Mouse (Mus musculus): Measurements from ENCODE around the gene Six5.
A peak's percentile ranks its signal among the peaks of the same experiment; 100 is the strongest.
"Not testable (repeated sequence)": the region's sequence is repeated elsewhere in the genome, so short reads cannot be mapped to it uniquely, and the experiment has no call there.

The Six5 gene

DNA sequence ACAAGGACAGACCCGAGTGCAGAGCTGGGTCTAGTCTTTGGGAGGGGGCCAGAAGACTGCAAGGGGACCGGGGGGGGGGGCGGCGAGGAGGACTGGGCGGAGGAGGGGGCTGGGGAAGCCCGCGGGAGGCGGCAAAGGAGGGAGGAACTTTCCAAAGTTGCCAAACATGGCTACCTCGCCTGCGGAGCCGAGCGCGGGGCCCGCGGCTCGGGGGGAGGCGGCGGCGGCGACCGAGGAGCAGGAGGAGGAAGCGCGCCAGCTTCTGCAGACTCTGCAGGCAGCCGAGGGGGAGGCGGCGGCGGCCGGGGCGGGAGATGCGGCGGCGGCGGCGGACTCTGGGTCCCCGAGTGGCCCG, at the start of gene Six5:
TSS of gene Six5 (plus strand) at position 124 of the 355 bp plus-strand sequence.
- no peak for DNase-seq (ENCODE audit: extremely low spot score)

GRCm38 (mm10) chr7:19044616-19045015, 49.8 kb upstream of the Six5 start:
- no peak for DNase-seq (ENCODE audit: extremely low spot score)

- no peak for DNase-seq (ENCODE audit: extremely low spot score)
Measured at GRCm38 (mm10) chr7:19046286-19047069, 47.9 kb upstream of the Six5 start.

DNA sequence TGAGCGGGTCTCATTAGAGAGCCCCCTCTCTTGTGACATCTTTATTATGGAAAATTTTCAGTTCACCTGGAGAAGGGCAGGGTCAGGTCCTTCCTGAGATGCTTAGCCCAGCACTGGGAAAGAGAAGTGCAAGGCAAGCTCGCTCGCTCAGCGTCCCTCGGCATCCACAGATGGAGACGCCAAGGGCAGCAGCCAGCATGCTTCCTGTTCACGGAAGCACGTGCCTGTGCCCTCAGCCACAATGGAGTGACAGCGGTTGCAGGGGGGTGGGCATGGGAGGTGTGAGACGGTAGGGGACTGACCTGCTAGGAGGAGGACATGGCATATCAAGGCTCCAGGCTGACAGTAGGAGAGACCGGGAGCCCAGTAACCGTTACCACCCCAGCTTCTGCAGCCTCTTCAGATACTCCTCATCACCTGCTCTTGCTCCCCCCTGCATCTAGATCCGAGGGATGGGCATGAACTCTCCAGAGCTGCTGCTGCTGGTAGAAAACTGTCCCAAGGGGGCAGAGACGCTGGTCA, 46.3 kb upstream of the Six5 start:
- DNase-seq (ENCODE audit: extremely low spot score): no peak

DNA sequence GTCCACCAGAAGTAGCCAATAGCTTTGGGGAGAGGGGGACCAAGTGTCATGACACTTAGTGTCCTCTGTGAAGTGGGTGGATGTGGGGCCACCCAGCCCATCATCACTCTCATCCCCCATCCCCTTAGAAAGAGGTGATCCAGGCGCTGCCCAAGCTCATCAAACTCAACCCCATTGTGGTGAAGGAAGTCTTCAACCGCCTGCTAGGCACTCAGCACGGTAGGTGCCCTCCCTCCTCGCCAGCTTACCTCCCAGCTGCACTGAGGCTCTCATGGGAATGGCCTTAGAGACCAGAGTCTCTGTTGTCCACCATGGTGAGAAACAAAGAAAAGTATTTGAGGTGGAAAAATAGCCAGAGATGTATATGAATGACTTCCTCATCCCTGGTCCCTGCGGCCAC, 45.1 kb upstream of the Six5 start:
- DNase-seq (ENCODE audit: extremely low spot score): no peak

DNA sequence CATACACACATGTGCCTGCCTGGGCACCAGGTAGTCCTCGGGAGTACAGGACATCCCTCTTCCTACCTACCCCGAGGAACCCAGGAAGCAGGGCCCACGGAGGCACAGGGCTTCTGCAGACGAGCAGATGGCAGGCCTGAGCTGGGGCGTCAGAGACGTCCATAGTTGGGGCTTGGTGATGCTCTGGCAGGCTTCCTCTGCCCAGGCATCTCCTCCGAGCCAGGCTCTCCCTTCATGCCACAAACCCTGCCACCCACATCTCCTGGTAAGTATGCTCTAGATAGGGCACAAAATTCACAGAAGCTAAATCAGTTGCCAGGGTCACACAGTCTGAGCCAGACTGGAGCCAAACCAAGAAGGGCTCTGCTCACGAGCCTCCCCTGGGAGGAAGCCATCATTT, 44.2 kb upstream of the Six5 start:
- no peak for DNase-seq (ENCODE audit: extremely low spot score)

DNA sequence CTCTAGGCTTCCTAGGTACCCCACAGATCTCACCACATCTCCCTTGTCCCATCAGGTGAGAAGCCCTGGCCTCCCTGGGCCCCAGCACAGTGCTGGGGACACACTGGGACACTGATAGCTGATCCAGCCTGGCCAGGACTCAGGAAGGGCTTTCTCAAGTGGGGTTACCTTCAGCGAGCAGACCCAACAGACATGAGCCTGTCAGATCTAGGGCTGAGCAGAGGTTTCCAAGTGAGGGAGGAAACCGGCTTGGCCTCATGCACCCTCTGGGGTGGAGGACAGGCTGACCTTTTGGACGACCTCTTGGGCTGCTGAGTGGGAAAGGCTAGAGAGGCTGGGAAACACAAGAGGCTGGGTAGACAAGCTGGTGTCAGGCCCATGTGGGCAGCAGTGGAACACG, 43.2 kb upstream of the Six5 start:
- no peak for DNase-seq (ENCODE audit: extremely low spot score)

DNA sequence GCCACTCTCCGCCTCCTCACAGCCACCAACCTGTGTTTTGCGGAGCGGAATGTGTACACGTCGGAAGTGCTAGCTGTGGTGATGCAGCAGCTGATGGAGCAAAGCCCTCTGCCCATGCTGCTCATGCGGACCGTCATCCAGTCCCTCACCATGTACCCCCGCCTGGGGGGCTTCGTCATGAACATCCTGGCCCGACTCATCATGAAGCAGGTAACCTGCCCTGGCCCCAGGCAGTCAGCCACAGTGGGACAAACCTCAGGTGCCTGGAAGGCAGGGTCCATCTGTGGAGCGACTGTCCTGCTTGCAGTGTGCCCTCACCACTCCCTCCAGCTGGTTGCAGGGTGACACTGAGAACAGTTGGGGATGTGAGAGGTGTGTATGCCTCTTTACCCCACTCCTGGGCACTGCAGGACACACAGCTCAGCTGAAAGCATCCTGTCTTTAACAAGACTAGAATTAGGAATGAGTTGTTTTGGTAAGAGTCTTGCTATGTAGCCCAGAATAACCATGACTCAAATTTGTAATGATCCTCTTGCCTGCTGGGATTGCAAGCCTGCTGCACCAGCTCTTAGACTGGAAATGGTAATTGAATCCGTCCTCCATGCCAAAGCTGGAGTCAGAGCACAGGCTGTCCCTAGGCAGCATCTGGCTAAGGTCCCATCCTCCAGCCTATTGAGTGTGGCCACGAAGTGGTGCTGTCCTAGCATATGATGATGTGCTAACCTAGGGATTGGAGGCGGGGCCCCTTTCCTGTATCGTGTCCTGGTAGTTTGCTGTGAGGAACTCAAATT, 41.9 kb upstream of the Six5 start:
- no peak for DNase-seq (ENCODE audit: extremely low spot score)

GRCm38 (mm10) chr7:19053136-19053532, 41.3 kb upstream of the Six5 start:
- DNase-seq (ENCODE audit: extremely low spot score): no peak

DNA sequence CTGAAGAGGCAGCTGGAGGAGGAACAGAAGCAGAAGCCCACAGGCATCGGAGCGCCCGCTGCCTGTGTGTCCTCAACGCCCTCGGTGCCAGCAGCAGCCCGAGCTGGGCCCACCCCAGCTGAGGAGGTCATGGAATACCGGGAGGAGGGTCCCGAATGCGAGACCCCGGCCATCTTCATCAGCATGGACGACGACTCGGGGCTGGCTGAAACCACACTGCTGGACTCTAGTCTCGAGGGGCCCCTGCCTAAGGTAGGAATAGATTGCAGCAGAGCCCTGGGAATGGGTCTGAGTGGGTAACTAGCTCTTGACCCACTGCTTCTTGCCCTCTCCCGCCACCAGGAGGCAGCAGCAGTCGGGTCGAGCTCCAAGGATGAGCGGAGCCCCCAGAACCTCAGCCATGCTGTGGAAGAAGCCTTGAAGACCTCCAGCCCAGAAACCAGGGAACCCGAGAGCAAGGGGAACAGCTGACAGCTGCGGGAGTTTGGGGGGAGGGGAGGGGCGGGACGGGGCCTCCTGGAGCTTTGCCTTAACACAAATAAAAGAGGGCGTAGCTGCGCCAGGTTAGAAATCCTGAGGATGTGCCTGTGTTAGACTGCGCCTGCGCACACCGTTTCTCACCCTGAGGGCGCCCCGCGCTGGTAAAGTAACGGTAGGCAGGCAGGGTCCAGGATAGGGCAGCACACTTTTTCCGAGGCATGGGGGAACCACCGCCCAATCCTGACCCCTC, 40.2 kb upstream of the Six5 start, which contains the start of gene Rsph6a:
TSS of gene Rsph6a (plus strand) at position 644 of the 730 bp plus-strand sequence.
- peak; percentile 85 for DNase-seq (ENCODE audit: extremely low spot score)

GRCm38 (mm10) chr7:19054777-19055076, 39.7 kb upstream of the Six5 start:
- no peak for DNase-seq (ENCODE audit: extremely low spot score)

DNA sequence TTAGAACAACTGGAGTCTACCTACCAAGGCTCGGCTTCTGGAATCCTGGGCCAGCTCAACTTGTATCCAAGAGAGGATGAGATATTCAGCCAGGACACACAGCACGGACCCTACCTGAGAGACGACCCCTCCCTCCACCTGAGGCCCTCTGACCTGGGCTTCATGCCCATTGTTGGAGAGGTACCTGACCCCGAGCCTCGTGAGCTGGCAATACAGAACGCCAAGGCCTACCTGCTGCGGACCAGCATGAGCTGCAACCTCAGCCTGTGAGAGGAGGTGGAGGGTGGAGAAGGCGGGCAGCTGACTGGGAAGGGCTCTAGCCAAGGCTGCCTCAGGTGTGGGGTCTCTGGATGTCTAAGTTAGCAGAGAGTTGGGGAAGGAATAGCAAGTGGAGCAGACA, 39.3 kb upstream of the Six5 start:
- no peak for DNase-seq (ENCODE audit: extremely low spot score)

- DNase-seq (ENCODE audit: extremely low spot score): no peak
Measured at GRCm38 (mm10) chr7:19057405-19057804, 37.0 kb upstream of the Six5 start.

- no peak for DNase-seq (ENCODE audit: extremely low spot score)
Measured at GRCm38 (mm10) chr7:19065896-19066295, 28.5 kb upstream of the Six5 start.

- no peak for DNase-seq (ENCODE audit: extremely low spot score)
Measured at GRCm38 (mm10) chr7:19067063-19067462, 27.3 kb upstream of the Six5 start.

DNA sequence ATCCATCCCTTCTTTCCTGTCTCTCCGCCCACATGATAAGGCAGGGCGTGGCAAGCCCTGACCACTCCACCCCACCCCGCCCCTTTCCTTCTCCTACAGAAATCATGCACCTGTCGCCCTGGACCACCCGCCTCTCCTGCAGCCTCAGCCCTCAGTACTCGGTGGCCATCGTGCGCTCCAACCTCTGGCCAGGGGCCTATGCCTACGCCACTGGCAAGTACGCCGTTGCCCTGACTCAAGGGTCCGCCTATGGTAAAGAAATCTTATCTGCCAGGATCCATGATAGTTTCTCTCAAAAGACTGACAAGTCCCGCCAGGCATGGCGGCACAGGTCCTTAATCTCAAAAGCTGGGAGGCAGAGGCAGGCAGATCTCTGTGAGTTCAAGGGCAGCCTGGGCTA, 26.5 kb upstream of the Six5 start:
- DNase-seq (ENCODE audit: extremely low spot score): no peak

DNA sequence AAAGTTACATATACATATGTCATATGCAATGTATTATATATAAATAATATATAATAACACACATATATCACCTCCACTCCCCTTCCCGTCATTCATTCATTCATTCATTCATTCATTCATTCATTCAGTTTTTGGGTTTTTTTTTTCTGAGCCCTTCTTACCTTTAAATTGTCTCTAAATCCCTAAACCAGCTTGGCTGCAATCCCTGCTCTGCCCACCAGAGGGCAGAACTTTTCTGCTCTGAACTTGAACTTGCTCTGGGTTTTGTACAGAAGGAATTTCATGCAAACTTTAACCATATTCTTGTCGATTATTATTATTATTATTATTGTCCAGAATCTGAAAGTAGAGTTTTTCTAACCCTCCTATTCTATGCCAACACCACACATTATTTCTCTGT, 25.7 kb upstream of the Six5 start:
- peak; percentile 63 for DNase-seq (ENCODE audit: extremely low spot score)

- no peak for DNase-seq (ENCODE audit: extremely low spot score)
Measured at GRCm38 (mm10) chr7:19069500-19069899, 24.9 kb upstream of the Six5 start.

GRCm38 (mm10) chr7:19071024-19071423, 23.4 kb upstream of the Six5 start:
- DNase-seq (ENCODE audit: extremely low spot score): not testable (repeated sequence)

- no peak for DNase-seq (ENCODE audit: extremely low spot score)
Measured at GRCm38 (mm10) chr7:19073504-19073903, 20.9 kb upstream of the Six5 start.

DNA sequence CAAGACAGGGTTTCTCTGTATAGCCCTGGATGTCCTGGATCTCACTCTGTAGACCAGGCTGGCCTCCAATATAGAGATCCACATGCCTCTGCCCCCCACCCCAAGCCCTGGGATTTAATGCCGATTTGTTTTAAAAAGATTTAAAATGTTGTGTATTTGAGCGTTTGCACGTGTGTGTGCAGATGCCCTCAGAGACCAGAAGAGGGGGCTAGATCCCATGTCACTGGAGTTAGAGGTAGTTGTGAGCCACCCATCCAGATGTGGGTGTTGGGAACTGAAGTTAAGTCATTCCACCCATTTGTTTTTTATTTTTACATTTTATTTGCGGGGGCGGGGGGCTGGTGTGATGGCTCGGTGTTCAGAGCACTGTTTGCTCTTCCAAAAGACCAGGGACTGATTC, 19.9 kb upstream of the Six5 start:
- DNase-seq (ENCODE audit: extremely low spot score): no peak

DNA sequence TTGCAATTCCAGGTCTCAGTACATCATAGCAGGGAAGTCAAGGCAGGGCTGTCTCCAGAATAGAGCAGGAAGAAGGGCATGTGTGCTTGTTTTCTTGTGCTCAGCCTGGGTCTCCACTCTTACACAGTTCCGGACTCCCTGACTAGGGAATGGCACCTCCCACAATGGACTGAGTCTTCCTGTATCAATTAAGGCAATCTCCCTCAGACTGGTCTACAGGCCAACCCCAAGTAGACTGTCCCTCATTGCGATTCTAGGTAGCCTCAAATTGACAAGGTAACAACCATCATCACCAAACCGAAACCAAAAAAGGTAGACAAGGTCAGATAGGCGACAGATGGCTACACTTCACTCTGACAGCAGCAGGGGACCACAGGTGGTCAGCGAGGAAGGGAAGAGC, 19.2 kb upstream of the Six5 start:
- DNase-seq (ENCODE audit: extremely low spot score): no peak
